Mouse (Mus musculus): ENCODE results near the gene Kalrn. TPM values are rescaled to one million over a fixed set of nuclear protein-coding genes. Genes with fewer than 3 reads are reported as not detected.

Gene Kalrn
- polyA plus RNA-seq, 1 experiment from 2014 or later: 14.4 TPM

DNA sequence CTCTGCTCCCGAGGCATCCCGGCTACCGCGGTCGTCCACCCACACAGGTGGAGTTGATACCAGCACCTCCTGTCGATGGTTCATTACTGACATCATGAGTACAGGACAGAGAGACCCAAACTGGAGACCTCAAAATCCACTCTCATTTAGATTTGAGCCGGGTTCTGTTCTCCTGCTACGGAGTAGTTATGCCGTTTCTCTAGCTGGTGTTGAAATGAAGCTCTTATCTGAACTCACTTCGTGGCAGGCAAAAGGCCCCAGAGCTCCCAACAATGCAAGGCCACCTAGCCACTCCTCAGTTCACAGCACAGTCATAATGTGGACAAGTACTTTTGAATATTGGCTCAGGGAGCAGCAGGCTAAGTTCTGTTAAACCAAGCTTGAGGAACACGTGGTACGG, 362.1 kb downstream of the Kalrn start:
- Histone ChIP-seq H3K4me3 (replicated peaks) (no peak overlapping the region), H3K4me1 (replicated peaks) (no peaks in the 10 kb centered on the region), H3K4me2 (replicated peaks) (no peak overlapping the region), H3K27me3 (replicated peaks) (no peaks in the 10 kb centered on the region), H3K27ac (no peak overlapping the region), H3K9me3 (no peaks in the 10 kb centered on the region), H3K36me3 (no peaks in the 10 kb centered on the region), H3K9ac (no peak overlapping the region)
- WGBS: 62% methylated on average over 12 of the region's 12 CpGs
- ATAC-seq: no peak

GRCm38 (mm10) chr16:34208748-34209147, 364.6 kb downstream of the Kalrn start:
- no peak overlapping the region for H3K4me2 ChIP-seq (replicated peaks)
- H3K9ac ChIP-seq: no peak overlapping the region
- no peaks in the 10 kb centered on the region for H3K4me1 ChIP-seq (replicated peaks)
- no peak overlapping the region for H3K27ac ChIP-seq
- no peaks in the 10 kb centered on the region for H3K9me3 ChIP-seq
- WGBS: 54% methylated on average over 5 of the region's 5 CpGs
- no peaks in the 10 kb centered on the region for H3K27me3 ChIP-seq (replicated peaks)
- no peaks in the 10 kb centered on the region for H3K36me3 ChIP-seq
- H3K4me3 ChIP-seq (replicated peaks): no peak overlapping the region
- peak; percentile 79 for ATAC-seq

DNA sequence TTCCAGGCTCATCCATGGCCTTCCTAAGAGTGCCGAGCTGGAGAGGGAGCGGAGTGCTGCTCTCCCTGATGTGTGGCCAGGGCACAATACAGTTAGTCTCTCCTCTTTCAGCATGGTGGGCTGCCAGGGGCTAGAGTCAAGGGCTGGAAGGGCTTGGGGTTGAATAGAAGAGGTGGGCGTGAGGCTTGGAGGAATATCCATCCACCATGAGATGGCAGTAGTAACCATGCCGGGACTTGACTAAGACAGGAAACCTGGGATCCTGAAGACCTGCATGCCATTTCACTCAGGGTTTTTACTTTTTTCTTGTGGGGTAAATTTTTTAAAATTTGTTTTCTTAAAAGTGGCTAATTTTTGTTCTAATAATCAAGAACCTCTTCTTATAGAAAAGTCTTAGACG, 365.4 kb downstream of the Kalrn start:
- Histone ChIP-seq H3K4me3 (replicated peaks) (no peak overlapping the region), H3K27ac (no peak overlapping the region), H3K9me3 (no peaks in the 10 kb centered on the region), H3K27me3 (replicated peaks) (no peaks in the 10 kb centered on the region), H3K4me2 (replicated peaks) (no peak overlapping the region), H3K36me3 (no peaks in the 10 kb centered on the region), H3K4me1 (replicated peaks) (no peaks in the 10 kb centered on the region), H3K9ac (no peak overlapping the region)
- no peak for ATAC-seq
- WGBS: 86% methylated on average over 5 of the region's 5 CpGs

GRCm38 (mm10) chr16:34204527-34205139, 368.7 kb downstream of the Kalrn start:
- no peak overlapping the region for H3K4me3 ChIP-seq (replicated peaks)
- H3K36me3 ChIP-seq: no peaks in the 10 kb centered on the region
- ATAC-seq: no peak
- no peak overlapping the region for H3K27ac ChIP-seq
- H3K9ac ChIP-seq: no peak overlapping the region
- H3K4me1 ChIP-seq (replicated peaks): no peaks in the 10 kb centered on the region
- 83% methylated on average over 13 of the region's 13 CpGs for WGBS
- no peaks in the 10 kb centered on the region for H3K27me3 ChIP-seq (replicated peaks)
- no peak overlapping the region for H3K4me2 ChIP-seq (replicated peaks)
- H3K9me3 ChIP-seq: no peaks in the 10 kb centered on the region

DNA sequence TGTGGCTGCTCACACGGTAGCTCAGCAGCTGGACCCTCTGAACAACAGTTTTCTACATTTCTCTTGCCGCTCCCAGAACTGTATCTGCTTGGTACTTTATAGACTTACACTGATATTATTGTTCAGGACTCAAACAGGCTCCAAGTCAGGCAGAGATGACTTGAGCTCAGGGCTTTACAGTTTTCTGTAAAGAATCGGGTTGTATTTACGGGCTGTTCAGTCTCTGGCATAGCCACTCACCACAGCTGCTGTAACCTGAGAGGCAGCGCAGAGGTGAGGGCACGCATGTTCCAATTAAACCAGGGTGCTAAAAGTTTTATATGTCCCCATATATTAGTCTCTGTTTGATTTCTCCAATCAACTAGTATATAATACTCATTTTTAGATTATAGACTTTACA, 373.8 kb downstream of the Kalrn start:
- H3K9ac ChIP-seq: no peak overlapping the region
- no peak for ATAC-seq
- 84% methylated on average over 6 of the region's 6 CpGs for WGBS

GRCm38 (mm10) chr16:34192959-34193842, 380.1 kb downstream of the Kalrn start:
- WGBS: 53% methylated on average over 10 of the region's 10 CpGs
- H3K9ac ChIP-seq: no peak overlapping the region

More for the DNA sequence above, 373.8 kb downstream of the Kalrn start:
- Histone ChIP-seq H3K4me3 (replicated peaks) (no peak overlapping the region), H3K27ac (no peak overlapping the region), H3K9me3 (no peaks in the 10 kb centered on the region), H3K4me1 (replicated peaks) (no peaks in the 10 kb centered on the region), H3K4me2 (replicated peaks) (no peak overlapping the region), H3K36me3 (0 out of 2 replicates have a peak, but pooled peaks cover 2% of the 10 kb centered on the region), H3K27me3 (replicated peaks) (no peaks in the 10 kb centered on the region)

DNA sequence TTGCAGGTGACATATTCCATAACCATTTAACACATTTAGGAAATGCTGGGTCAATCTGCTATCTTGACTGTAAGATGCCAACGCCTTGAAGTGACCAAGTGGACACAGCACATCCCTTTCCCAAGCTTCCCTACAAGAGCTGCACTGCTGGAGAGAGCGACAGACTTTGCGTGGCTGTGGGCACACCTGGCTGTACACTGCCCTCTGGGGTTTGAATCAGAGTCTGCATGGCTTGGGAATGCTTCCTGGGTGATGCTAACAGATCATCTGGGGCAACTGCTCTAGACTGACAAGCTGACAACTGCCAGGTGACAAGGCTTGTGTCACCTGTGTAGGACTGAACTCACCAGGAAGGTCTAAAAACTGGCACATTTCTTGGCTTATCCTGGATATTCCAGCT, 388.6 kb downstream of the Kalrn start:
- WGBS: 84% methylated on average over 3 of the region's 3 CpGs
- H3K4me1 ChIP-seq (replicated peaks): no peaks in the 10 kb centered on the region
- H3K4me2 ChIP-seq (replicated peaks): no peak overlapping the region
- H3K27me3 ChIP-seq (replicated peaks): no peaks in the 10 kb centered on the region
- no peak for ATAC-seq
- no peaks in the 10 kb centered on the region; the same call in 1 of the 2 replicates for H3K36me3 ChIP-seq
- H3K9ac ChIP-seq: no peak overlapping the region
- no peak overlapping the region for H3K4me3 ChIP-seq (replicated peaks)
- no peaks in the 10 kb centered on the region for H3K9me3 ChIP-seq
- no peak overlapping the region for H3K27ac ChIP-seq

More at GRCm38 (mm10) chr16:34192959-34193842, 380.1 kb downstream of the Kalrn start:
- H3K4me2 ChIP-seq (replicated peaks): no peak overlapping the region
- no peak for ATAC-seq
- H3K9me3 ChIP-seq: no peaks in the 10 kb centered on the region
- H3K4me3 ChIP-seq (replicated peaks): no peak overlapping the region
- H3K27me3 ChIP-seq (replicated peaks): no peaks in the 10 kb centered on the region
- no peaks in the 10 kb centered on the region for H3K4me1 ChIP-seq (replicated peaks)
- H3K36me3 ChIP-seq: peaks cover 2% of the 10 kb centered on the region; the same call in 1 of the 2 replicates
- no peak overlapping the region for H3K27ac ChIP-seq

DNA sequence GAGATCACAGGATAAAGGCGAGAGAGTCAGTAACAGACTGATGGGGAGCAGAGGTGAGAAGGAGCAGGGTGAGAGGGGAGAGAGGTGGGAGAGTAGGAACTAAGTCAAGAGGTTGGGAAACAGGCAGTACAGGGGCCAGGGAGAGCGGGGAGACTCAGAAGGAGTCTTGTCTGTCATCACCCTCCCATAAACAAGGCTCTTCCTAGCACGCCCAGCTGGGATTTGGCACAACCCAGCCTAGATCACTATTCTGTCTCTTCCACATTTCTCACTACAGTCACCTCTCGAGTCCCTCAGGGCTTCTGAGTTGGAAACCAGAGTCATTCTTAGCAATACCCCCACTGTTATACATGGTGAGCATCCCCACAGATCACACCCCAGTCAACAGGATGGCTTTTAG, 390.1 kb downstream of the Kalrn start:
- 86% methylated on average over 4 of the region's 4 CpGs for WGBS
- no peak overlapping the region for H3K9ac ChIP-seq
- no peak for ATAC-seq
- no peaks in the 10 kb centered on the region for H3K9me3 ChIP-seq
- H3K4me3 ChIP-seq (replicated peaks): no peak overlapping the region
- no peak overlapping the region for H3K4me2 ChIP-seq (replicated peaks)
- no peaks in the 10 kb centered on the region for H3K36me3 ChIP-seq
- no peak overlapping the region for H3K27ac ChIP-seq
- no peaks in the 10 kb centered on the region for H3K4me1 ChIP-seq (replicated peaks)
- no peaks in the 10 kb centered on the region for H3K27me3 ChIP-seq (replicated peaks)

DNA sequence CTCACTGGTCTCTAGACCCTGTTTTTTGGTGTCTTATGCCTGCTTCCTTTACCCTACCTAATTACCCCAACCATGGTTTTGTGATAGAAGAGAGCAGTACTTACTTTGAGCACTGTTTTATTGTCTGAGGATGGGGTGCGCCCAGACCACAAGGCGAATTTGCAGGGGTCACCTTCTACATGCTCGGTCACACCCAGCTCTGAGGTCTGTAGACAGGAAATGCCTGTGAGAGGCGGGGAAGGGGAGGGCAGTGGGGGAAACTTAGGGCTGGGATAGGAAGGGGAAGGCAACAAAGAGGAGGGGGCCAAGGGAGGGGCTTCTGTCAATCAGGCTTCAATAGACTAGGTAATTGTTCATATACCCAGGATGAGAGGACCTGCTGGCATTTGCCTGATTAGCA, 397.7 kb downstream of the Kalrn start:
- ATAC-seq: no peak
- Histone ChIP-seq H3K4me1 (replicated peaks) (no peaks in the 10 kb centered on the region), H3K36me3 (no peaks in the 10 kb centered on the region), H3K27me3 (replicated peaks) (no peaks in the 10 kb centered on the region), H3K9me3 (no peaks in the 10 kb centered on the region), H3K27ac (no peak overlapping the region), H3K9ac (no peak overlapping the region), H3K4me2 (replicated peaks) (no peak overlapping the region), H3K4me3 (replicated peaks) (no peak overlapping the region)
- 93% methylated on average over 4 of the region's 4 CpGs for WGBS

DNA sequence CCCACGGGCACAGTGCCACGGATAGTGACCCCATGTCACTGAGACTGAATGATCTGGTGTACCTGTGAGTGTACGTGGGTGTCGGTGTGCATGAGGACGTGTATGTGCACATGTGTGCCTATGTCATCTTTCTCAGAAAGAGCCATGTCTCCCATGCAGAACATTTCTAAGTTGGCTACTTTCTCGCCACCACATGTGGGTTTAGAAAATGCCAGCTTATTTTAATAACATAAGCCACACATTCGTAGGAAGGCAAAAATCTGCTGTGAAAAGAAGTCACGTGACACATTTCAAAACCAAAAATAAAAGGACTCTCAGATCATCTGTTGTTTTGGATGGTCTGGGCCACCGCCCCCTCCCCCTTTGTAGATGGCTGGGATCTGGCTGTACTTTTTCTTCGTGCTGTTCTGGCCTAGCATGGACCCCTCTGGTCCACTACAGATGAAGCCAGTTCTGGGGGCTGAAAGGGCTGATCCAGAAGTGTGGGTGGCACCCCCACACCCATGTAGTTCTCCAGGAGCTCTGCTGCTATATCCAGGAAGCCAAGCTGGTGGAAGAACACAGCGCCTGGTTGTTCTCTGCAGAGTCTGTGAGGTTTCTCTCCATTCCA, 400.7 kb downstream of the Kalrn start:
- no peak for ATAC-seq
- Histone ChIP-seq H3K27me3 (replicated peaks) (no peaks in the 10 kb centered on the region), H3K4me2 (replicated peaks) (no peak overlapping the region), H3K9me3 (no peaks in the 10 kb centered on the region), H3K27ac (no peak overlapping the region), H3K36me3 (no peaks in the 10 kb centered on the region), H3K9ac (no peak overlapping the region), H3K4me3 (replicated peaks) (no peak overlapping the region), H3K4me1 (replicated peaks) (no peaks in the 10 kb centered on the region)
- 91% methylated on average over 11 of the region's 11 CpGs for WGBS

DNA sequence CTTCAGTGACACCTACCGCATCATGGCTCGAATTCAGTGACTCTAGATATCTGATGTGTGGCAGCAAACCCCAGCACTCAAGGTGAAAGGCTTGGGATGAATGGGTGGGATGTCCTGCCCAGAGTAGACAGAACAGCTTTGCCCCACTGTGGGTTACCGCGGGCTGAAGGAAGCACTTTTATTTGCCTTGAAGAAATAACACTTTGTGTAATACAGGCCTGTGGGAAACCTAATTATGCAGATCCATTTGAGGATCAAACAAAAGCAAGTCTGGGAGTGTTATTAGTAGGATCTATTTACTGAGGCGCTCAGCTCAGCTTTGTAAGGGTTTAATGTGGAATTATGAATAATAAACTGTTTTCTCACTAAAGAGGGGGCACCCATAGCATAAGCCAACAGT, 406.3 kb downstream of the Kalrn start:
- ATAC-seq: no peak
- no peak overlapping the region for H3K9ac ChIP-seq
- no peak overlapping the region for H3K4me2 ChIP-seq (replicated peaks)
- H3K9me3 ChIP-seq: no peaks in the 10 kb centered on the region
- no peaks in the 10 kb centered on the region for H3K4me1 ChIP-seq (replicated peaks)
- H3K36me3 ChIP-seq: no peaks in the 10 kb centered on the region
- no peak overlapping the region for H3K4me3 ChIP-seq (replicated peaks)
- no peaks in the 10 kb centered on the region for H3K27me3 ChIP-seq (replicated peaks)
- no peak overlapping the region for H3K27ac ChIP-seq
- WGBS: 87% methylated on average over 5 of the region's 5 CpGs

GRCm38 (mm10) chr16:34163086-34163485, 410.2 kb downstream of the Kalrn start:
- no peak overlapping the region for H3K27ac ChIP-seq
- H3K9ac ChIP-seq: no peak overlapping the region
- H3K36me3 ChIP-seq: no peaks in the 10 kb centered on the region
- no peak overlapping the region for H3K4me3 ChIP-seq (replicated peaks)
- H3K9me3 ChIP-seq: no peaks in the 10 kb centered on the region
- H3K27me3 ChIP-seq (replicated peaks): no peaks in the 10 kb centered on the region
- no peaks in the 10 kb centered on the region for H3K4me1 ChIP-seq (replicated peaks)
- no peak for ATAC-seq
- no peak overlapping the region for H3K4me2 ChIP-seq (replicated peaks)
- WGBS: 66% methylated on average over 9 of the region's 9 CpGs
